9 mouse cellular contexts compared by ENCODE assay signal in genomic region chr2:5995538-5995937, GRCm38 (mm10). TPM values are rescaled to one million over a fixed set of nuclear protein-coding genes. Genes with fewer than 3 reads are reported as not detected.
A peak's percentile ranks its signal among the peaks of the same experiment; 100 is the strongest.
DNase-seq lines count a peak whose midpoint lies in the region; ATAC-seq and TF ChIP-seq lines count a peak whose summit lies in the region.
"Had no signal": no experiment of that assay in that cellular context is flagged by ENCODE, and none has a peak within 500 bp of the region (broad histone marks: within the 10 kb centered on the region; RNA-seq: fewer than 3 reads in every experiment).

No protein-coding gene starts in this region.

- ATAC-seq in frontal cortex, adult (ENCODE audit: low TSS enrichment): peak; percentile 34; the same call in 1 of the 2 replicates
- ATAC-seq in hematopoietic stem cell, adult 5-6 weeks (replicated peaks in 1 of 2; ENCODE audit: insufficient read depth in 1 of 2, low FRiP score in 2 of 2, low TSS enrichment in 1 of 2, low read depth in 1 of 2, poor library complexity in 2 of 2, severe bottlenecking in 2 of 2): peak; percentile 37 to 60; a peak in 2 of 4 replicates
- 0 out of 2 replicates have a peak, but pooled peaks have one; percentile 41 for ATAC-seq in limb, embryonic 14.5 days (ENCODE audit: low FRiP score, low read depth)

- H3K36me3 ChIP-seq in limb, embryonic 14.5 days (ENCODE audit: control insufficient read depth, insufficient read depth, low read length): peaks cover 24% of the 10 kb centered on the region

- no peaks in the 10 kb centered on the region for H3K9me3 ChIP-seq in limb, embryonic 14.5 days (ENCODE audit: control insufficient read depth, low read length)
- H3K9me3 ChIP-seq: hindbrain, embryonic 15.5 days had no signal

- H3K27ac ChIP-seq in limb, embryonic 14.5 days (replicated peaks; ENCODE audit: low read depth, low read length): no peak overlapping the region
- H3K27ac ChIP-seq: hindbrain, embryonic 15.5 days had no signal

- no peak for TF ChIP-seq POLR2A in limb, embryonic 14.5 days (IDR thresholded peaks at IDR 0.05; ENCODE audit: borderline replicate concordance, extremely low read depth, insufficient read depth, insufficient read length)

- no peaks in the 10 kb centered on the region for H3K27me3 ChIP-seq in limb, embryonic 14.5 days (ENCODE audit: control insufficient read depth, insufficient read depth, low read length)
- H3K27me3 ChIP-seq: hindbrain, embryonic 15.5 days had no signal

- no peak overlapping the region for H3K4me2 ChIP-seq in limb, embryonic 14.5 days (replicated peaks; ENCODE audit: low read depth, low read length, severe bottlenecking)
- H3K4me2 ChIP-seq: hindbrain, embryonic 15.5 days had no signal

- WGBS in limb, embryonic 14.5 days: 8% methylated on average over 5 of the region's 5 CpGs

- no peaks in the 10 kb centered on the region for H3K4me1 ChIP-seq in limb, embryonic 14.5 days (ENCODE audit: control insufficient read depth, insufficient read depth, low read length)
- H3K4me1 ChIP-seq: hindbrain, embryonic 15.5 days had no signal

- no peak for DNase-seq in frontal cortex, postnatal 25 days (ENCODE audit: low spot score in 2 of 2)
- peak; percentile 8 for DNase-seq in right cerebral cortex, adult 18-20 months
- no peak for DNase-seq in right cerebral cortex, postnatal 36 days (ENCODE audit: low spot score in 2 of 2)
- DNase-seq in cerebellum, adult 8-10 months: peak; percentile 41
- peak; percentile 81 for DNase-seq in limb, embryonic 14.5 days (ENCODE audit: low spot score)
- DNase-seq in telencephalon, adult 2 months (ENCODE audit: low read depth, low spot score): peak; percentile 13

- H3K4me3 ChIP-seq in limb, embryonic 14.5 days (replicated peaks; ENCODE audit: low read length): no peak overlapping the region
- H3K4me3 ChIP-seq: hindbrain, embryonic 15.5 days had no signal

- no peak overlapping the region for H3K9ac ChIP-seq in limb, embryonic 14.5 days (ENCODE audit: low read depth, low read length, severe bottlenecking)
- H3K9ac ChIP-seq: hindbrain, embryonic 15.5 days had no signal

RNA-seq across cellular contexts. Expression of gene Upf2, which starts 44.3 kb away (rescaled TPM):
- total RNA-seq in hematopoietic stem cell, adult 5-6 weeks (2017): 46.3 and 59.5 TPM in 2 replicates
- polyA plus RNA-seq in limb, embryonic 14.5 days (2012; rRNA removed): 12.5 and 17.0 TPM in 2 replicates
- polyA plus RNA-seq in limb, embryonic 14.5 days (2014; fragmentation: Nextera tagmentation; extraction: Ambion mirVana): 12.1 and 13.0 TPM in 2 replicates

RNA-seq across cellular contexts. Expression of gene Dhtkd1, which starts 52.9 kb away (rescaled TPM):
- total RNA-seq in hematopoietic stem cell, adult 5-6 weeks (2017): 0.69 and 0.89 TPM in 2 replicates
- polyA plus RNA-seq in limb, embryonic 14.5 days (2012; rRNA removed): 9.4 TPM in 2 replicates
- polyA plus RNA-seq in limb, embryonic 14.5 days (2014; fragmentation: Nextera tagmentation; extraction: Ambion mirVana): 3.5 and 3.6 TPM in 2 replicates

Comparison
In these comparisons a context has a peak if more than half of its experiments do, and no peak if none do; other contexts are left out.
1. DNase-seq: peak in right cerebral cortex, adult 18-20 months (single experiment), cerebellum, adult 8-10 months (single experiment), limb, embryonic 14.5 days (single experiment) and telencephalon, adult 2 months (single experiment); none in frontal cortex, postnatal 25 days (0 of 2) and right cerebral cortex, postnatal 36 days (0 of 2).
2. Peak in every context shown above with its lines, with median percentiles within 50 percentile points of each other: ATAC-seq.